Mouse (Mus musculus): ENCODE measurements around the gene Bhlhe40. TPM values are rescaled to one million over a fixed set of nuclear protein-coding genes. Genes with fewer than 3 reads are reported as not detected.

The Bhlhe40 gene
- 100 to 1,000 TPM in 1 of 2 experiments, 10 to 100 TPM in 1; 73.9 to 107 TPM for polyA plus RNA-seq (2017; shearing (Covaris generic))

DNA sequence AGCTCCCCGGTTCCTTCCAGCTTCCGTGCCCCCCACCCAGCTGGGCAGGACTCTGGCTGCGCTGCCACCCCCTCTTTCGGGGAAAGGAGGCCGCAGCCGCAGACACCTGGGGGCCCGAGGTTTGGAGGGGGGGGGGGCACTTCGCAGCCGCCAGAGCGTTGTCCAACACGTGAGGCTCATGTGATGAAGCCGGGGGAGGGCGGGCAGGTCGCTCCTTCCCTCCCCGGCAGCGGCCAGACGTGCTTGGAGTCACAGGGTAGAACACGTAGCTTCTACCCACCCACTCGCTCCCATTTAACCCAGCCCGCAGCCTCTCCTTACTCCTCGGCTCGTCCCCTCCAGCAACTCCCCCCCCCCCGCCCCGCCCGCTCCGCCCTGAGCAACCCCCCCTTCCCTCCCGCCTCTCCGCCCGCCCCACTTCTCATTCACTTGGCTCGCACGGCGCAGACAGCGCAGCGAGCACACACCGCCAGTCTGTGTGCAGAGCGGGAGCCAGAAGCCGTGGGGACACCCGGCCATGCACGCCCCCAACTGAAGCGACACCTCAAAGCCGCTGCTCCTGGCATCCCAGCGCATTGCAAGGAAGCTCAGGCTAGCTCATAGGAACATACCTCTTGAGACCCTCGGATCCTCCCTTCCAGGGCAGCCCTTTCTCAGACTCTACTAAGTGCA, at the start of gene Bhlhe40:
TSS of gene Bhlhe40 (plus strand) at position 424 of the 672 bp plus-strand sequence.
- ATAC-seq = peak; percentile 56

DNA sequence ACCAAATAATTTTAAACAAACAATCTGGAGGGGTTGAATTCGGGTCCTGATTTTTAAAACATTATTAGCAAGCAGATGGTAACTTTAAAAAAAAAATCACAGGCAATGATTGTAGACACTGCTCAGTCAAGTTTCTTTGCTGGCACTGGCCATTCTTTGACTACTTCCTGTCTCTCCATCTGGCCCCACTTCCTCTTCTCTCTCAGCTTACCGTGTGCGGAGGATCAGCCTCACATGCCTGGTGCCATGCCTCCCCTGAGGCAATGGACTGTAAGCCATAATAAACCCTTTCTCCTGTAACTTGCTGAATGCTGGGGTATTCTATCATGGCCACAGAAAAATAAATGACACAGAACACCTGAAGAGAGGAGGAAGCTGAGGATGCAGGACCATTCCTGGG, 48.8 kb upstream of the Bhlhe40 start:
- no peak for ATAC-seq

DNA sequence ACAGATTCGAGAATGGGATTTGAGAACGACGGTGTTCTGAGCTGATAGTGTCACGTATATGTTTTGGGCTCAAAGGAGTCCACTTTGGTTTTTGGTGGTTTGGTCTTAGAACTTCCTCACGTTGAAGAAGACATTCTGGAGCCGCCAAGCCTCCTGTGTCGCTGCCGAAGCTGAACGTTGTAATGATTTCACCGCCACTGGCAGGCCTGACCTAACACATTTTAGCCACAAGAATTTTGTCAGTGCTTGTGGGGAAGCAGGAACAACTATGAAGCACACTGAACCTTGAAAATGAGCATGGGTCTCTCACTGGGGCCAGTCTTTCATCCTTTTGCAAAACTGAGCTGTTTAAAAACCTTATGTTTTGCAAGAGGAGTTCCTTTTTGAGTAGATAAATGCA, 42.4 kb upstream of the Bhlhe40 start:
- ATAC-seq = no peak

DNA sequence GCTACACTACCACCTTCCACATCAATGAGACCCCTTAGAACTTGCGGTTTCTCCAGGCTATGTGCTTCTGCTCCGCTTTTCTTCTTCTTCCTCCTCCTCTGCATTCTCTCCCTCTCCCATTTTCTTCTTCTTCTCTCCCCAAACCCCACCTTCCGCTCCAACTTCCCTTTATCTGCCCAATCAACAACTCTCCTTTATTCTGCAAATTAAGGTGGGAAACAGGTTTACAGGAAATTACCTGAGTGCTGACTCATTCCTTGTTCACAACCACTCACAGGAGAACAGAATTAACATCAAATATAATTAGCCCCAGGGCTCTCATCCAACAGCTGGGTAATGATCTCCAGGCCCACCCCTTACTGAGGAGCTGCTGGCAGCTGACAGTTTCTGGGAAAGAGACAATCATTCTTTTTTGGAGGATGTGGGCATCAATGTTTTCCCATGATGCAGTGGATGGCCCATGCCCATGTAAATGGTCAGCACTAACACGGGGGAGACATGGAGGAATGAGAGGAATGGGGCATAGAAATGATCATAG, 37.3 kb upstream of the Bhlhe40 start:
- no peak for ATAC-seq

DNA sequence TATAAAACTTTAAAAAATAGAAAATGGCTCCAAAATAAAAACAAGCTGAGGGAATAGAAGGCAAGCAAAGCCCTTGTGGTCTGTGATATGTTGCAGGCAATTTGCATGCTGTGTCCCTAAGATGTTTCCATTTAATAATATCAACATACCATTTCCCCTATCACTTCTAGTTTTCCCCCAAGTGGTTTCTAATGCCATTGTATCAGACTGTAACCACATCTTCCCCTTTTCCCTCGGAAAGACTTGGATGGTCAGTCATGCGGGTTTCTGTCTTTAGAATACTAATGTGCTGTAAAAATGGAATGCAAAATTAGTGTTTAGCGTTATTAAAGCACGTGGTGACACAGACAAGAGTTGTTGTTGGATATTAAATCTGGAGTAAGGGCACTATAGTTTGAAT, 35.5 kb upstream of the Bhlhe40 start:
- ATAC-seq = no peak

DNA sequence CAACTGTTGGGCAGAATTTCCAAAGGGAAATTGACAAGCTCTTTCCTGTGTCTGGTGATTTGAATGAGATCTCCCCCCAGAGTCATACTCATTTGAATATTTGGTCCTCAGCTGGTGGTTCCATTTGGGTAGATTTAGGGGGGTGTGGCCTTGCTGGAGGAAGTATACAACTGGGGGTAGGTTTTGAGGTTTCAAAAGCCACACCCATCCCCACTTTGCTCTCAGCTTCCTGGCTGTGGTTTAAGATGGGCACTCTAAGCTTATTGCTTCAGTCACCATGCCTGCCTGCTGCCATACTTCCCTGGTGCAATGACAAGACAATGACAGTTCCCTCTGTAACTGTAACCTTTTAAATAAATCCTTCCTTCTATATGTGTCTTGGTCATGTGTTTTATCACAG, 29.7 kb upstream of the Bhlhe40 start:
- peak; percentile 98 for ATAC-seq

DNA sequence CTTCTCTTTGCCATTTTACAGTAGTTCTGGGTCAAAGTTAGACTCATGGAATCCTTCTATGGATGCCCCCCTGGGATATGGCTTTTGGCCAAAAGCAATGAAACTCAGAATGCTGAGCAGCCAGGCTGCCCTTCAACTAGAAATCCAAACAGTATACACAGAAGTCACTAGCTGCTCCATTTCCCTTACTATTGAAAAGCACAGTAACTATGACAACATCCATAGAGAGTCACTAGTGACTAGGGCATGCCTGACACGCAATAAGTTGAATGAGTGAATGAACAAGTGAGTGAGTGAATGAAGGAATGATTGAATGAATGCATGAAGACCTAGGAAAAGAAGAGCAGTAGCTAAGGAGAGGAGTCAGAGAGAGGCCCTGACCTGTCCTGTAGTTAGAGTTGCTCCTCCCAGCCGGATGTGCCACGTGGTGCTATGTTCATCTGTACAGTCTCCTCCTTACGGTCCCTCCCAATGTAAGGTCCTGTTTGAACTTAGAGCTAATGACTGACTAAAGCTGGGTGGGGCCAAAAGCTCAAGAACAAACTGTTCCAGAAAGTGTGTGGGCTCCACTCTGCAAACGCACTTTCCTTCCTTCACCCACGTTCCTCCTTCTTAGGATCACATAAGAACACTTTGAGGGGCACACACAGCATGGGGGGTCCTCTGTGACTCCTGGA, 22.1 kb upstream of the Bhlhe40 start:
- ATAC-seq = no peak

DNA sequence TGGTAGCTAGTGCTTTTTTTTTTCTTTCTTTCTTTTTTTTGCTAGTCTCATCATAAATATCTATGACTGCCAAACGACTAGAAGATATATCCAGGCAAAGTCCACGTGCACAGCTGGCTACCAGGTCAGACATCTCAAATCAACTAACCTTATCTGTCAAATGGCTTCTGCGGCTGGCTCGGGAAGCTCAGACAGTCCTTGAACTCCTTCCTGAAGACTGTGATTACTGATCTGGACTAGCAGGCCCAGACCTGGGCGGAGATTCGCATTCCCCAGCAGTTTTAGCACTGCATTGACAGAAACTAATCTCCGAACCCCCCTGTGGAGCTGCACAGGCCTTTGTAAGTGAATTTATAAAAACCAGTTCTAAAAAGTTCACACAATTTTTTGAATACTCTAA, 18.4 kb upstream of the Bhlhe40 start:
- no peak for ATAC-seq

DNA sequence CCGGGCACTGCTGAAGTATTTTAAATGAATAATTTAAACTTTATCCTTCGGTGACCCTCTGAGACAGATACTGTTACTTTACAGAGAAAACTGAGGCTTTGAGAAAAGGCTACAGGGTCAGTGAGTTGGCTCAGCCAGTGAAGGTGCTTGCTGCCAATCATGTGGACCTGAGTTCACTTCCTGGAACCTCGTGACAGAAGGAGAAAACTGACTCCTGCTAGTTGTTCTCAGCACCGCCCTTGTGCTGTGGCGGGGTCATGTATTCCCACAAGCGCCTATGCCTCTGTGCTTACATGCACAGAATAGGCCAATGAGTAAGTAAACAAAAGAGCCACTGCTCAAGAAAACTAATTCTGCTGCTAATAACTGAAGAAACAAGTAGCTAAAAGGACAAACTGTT, 17.4 kb upstream of the Bhlhe40 start:
- no peak for ATAC-seq

DNA sequence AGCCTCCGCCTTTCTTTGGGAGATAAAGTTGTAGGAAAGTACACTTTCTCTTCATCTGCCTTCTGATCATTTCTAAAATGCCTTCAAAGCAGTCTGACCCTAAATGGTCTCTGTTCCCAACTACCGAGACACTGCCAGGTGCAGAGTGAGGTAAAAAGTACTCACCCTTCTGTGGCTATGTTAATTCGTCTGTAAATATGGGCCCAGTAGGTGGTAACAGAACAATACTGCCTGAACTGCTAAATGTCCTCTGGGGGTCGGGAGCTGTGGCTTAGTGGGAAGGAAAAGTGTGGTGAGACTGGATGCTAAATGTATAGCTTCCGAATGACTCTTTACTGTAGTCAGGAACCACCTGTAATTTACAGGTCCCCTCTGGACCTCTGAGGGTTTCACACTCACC, 16.1 kb upstream of the Bhlhe40 start:
- no peak for ATAC-seq

DNA sequence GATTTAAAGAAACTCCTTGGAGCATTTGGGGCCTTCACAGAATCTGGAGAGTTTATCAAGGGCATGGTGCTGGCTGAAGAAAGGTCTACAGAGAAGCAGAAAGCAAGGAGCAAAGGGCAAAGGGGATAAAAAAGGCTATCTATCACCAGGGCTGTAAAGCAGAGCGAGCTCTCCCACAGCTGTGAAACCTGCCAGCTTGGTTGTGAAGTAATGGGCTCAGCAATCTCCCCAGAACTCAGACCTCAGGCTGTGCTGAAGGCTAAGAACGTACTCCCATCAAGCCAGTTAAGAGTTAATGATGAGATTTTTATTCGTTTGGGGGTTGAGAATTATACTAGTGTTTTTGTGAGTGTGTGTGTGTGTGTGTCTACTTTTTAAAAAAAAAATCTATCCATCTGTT, 13.3 kb upstream of the Bhlhe40 start:
- ATAC-seq = no peak

DNA sequence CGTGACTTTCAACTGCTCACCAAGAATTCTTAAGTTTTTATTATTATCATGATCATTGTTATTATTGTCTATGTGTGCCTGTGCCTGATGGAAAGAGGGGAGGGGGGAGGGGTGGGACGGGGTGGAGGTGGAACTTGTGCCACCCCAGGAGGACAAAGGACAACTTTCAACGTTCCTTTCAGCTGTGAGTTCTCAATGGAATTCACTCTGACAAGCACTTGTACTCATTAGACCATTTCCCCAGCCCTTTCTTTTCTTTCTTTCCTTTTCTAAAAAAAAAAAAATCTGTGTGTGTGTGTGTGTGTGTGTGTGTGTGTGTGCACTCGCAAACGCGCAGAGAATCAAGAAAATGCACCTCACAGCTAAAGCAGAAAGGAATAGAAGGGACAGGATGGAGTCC, 12.4 kb upstream of the Bhlhe40 start:
- no peak for ATAC-seq

DNA sequence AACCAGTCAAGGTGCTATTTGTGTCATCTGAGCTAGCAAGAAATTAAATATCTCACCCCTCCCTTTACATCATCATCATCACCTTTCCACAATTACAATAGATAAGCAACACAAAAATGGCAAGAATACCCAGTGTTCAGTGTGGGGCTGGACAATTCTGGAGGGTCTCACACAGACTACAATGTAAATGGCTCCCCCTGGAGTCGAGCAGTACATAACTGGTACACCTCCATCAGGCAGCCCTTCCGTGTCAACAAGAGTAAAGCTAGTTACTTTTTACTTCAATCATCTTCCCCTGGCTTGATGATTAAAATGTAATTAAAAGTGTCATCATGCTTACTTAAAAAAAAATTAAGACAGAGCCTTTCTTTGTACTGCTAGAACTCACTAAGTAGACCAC, 4.6 kb upstream of the Bhlhe40 start:
- ATAC-seq = no peak

DNA sequence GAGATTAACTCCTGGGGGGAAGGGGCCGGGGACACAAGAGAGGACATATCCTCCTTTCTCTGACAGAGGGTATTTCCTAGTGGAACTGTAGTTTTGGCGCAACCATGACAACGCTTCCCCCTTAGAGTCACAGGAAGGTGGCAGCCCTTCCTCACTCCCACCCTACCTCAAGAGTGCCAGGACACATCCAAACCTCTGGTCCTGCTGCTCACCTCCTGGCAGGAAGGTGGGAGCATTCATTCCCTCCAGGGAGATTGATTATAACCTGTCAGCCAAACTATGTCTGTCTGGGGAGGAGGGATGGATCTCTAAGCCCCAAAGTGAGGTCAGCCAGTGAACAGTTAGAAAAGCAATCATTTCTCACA, 2.4 kb upstream of the Bhlhe40 start:
- ATAC-seq = peak; percentile 13

DNA sequence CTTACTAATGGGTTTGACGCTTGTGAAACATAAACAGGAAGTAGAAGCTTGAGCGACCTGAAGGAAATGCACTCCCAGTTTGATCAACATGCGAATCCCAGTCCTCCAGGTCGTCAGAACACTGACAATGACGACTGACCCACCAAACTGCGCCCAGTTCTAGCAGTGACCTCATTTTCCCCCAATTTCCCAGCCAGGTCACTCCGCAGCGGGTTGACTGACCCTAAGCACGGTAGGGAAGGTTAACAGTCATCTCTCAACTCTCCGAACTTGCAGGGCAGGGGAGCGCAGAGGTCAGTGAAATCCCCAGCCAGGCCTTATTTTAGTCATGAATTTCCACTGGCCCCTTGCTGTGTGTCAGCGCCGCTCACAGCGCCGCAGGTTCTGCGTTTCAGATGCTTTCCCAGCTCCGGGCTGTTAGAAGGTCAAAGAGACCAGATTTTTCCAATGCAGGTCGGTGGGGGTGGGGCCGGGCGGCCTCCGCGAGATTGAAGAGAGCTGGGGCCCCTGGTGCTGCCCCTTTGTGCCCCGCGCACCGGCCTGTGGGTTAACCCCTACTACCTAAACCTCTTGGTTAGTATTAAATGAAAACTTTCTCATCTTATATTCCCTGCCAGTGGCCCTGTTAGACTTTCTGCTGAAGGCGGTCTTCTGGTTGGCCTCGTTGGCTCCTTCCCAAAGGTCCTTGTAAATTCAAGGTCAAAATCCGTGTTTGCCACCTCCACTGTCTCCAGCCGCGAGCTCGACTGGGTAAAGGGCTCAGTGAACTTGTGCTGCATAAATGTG, 1.8 kb upstream of the Bhlhe40 start:
- peak; percentile 18 for ATAC-seq

DNA sequence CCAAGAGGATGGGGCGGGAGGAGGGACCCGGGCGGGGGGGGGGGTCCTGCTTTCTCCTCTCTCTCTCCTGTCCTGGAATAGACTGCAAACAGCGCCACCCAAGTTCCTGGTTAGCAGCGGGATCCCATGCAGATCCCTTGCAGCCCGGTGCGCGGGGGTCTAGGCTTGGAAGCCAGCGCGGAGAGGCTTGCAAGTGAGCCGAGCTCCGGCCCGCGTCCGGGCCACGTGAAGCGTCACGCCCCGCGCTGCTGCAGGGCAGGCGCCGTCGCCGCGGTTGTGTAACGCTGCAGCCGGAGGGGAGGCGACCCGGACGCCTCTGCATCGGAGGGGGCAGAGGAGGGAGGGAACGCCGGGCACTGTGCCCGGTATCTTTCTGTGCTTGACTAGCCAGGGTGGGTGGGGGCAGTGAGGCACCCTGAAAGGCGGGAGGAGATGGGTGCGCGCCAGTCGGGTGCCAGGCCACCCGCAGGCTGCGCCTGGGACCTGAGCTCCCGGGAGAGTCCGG, 1.2 kb upstream of the Bhlhe40 start:
- peak; percentile 29 for ATAC-seq

DNA sequence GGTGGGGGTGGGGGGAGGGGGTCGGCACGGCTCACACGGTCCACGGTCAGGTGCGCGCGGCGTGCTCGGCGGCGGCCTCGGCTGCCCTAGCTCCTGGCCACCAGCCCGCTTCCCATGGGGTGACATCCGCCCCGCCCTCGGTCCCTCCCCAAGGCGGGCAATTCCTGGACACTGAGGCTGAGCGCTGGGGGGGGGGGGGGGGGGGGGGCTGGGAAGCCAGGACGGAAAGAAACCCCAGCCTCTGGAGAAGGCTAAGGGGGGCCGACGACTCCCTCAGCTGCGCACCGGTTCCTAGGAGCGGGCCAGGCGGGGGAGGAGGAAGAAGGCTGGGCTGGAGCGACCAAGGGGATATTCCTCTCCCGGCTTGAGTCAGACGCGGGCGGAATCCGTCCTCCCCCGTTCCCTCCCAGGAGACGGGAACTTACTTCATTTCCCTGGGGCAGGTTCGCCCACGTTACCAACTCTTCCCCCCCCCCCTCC, 663 bp upstream of the Bhlhe40 start:
- no peak for ATAC-seq

DNA sequence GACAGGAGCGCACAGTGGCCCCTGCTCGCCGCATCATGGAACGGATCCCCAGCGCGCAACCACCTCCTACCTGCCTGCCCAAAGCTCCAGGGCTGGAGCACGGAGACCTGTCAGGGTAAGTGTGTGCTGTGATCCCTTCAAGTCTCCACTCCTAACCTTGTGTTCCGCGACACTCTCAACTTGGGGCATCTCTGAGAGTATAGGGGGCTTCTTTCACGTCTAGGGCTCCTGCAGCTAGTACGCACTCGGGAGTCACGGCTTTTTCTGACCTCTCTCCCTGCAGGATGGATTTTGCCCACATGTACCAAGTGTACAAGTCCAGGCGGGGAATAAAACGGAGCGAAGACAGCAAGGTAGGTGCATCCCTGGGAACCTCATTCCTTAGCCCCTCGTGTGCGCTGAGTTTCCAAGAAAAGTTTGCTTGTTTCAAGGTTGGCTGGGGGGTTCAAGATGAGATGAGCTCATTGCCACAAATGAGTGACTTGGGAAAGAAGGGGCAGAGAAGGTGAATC, 505 bp downstream of the Bhlhe40 start:
- peak; percentile 9 for ATAC-seq

DNA sequence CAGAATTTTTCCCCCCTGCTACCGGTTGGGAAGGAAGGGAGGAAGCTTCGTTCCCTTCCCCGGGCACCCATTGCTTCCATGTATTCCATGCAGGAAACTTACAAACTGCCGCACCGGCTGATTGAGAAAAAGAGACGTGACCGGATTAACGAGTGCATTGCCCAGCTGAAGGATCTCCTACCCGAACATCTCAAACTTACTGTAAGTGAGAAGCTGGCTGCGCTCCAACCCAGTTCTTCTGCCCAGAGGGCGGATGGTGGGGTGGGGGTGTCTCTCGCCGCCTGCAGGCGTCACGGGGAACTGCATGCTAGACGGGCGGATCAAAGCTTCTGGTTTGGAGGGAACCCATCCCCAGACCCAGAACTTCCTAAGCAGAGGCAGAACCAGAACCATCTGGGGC, 983 bp downstream of the Bhlhe40 start:
- peak; percentile 31 for ATAC-seq

DNA sequence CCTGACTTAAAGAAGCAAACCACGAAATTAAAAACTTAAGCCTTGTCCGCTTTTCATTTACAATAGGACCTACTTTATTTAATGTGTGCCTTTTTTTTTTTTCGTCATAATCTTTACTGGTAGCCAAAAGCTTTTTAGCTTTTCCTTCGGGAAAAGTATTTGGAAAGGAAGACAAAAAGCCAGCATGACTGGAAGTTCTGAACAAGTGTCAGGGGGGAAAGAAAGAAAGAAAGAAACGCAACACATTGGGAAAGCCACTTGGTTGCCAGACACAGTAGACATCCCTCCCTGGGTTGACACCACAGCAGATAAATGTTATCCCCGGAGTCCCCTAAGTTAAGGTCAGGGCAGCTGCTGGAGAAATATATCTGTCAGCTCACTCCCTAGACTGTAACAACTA, 1.5 kb downstream of the Bhlhe40 start:
- ATAC-seq = no peak

DNA sequence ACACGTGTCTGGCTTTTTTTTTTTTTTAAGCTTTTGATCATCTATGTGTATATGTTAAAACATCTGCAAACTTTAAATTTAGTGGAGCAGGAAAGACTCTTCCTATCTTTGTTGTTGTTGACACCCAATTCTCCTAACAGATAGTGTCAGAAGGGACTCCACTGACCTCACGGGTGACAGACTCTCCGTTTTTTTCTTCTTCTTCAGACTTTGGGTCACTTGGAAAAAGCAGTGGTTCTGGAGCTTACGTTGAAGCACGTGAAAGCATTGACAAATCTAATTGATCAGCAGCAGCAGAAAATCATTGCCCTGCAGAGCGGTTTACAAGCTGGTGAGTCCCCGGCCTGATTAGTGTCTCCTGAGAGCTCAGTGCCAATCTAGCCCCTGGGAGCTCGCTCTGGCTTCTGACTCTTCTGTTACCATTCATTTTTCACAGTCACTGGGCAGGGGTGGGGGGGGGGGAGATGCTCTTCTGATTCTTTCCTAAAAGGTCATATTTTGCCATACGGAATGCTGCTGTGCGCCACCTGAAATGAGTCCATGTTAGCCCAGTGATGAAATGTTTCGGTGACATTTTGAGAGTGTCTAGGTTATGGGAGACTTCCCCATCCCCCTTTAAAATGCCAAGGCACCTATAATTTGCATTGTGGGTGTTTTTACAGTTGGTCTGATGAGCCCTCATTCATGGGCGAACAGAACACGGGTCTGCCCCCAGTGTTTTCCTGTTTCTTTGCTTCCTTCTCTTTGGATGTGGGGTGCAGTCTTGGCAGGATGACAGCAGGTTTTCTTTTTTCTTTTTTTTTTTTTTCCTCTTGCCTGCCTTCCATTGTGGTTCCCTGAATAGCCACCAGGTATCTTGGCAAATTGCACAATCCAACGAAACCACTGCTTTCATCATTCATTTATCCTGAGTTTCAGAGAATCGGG, 2.1 kb downstream of the Bhlhe40 start:
- ATAC-seq = no peak
